In genomic region chr1:134909442-134909841, GRCm38 (mm10) we compare ENCODE assay signal across 10 mouse cellular contexts. TPM values are rescaled to one million over a fixed set of nuclear protein-coding genes. Genes with fewer than 3 reads are reported as not detected.
DNase-seq lines count a peak whose midpoint lies in the region; ATAC-seq and TF ChIP-seq lines count a peak whose summit lies in the region.
"Had no signal": no experiment of that assay in that cellular context is flagged by ENCODE, and none has a peak within 500 bp of the region (broad histone marks: within the 10 kb centered on the region; RNA-seq: fewer than 3 reads in every experiment).

No protein-coding gene starts in this region.

- no peaks in the 10 kb centered on the region for H3K9me3 ChIP-seq in embryonic facial prominence, embryonic 13.5 days
- H3K9me3 ChIP-seq in embryonic facial prominence, embryonic 10.5 days: no peaks in the 10 kb centered on the region
- H3K9me3 ChIP-seq in heart, embryonic 11.5 days (replicated peaks; ENCODE audit: control insufficient read depth, low read length): no peaks in the 10 kb centered on the region
- no peaks in the 10 kb centered on the region; the same call in 1 of the 2 replicates for H3K9me3 ChIP-seq in neural tube, embryonic 15.5 days (replicated peaks)
- H3K9me3 ChIP-seq in liver, postnatal 0 days (ENCODE audit: low read length): no peaks in the 10 kb centered on the region

- H3K27ac ChIP-seq in embryonic facial prominence, embryonic 13.5 days: 0 out of 2 replicates have a peak overlapping the region, but pooled peaks have one; percentile 28
- no peak overlapping the region for H3K27ac ChIP-seq in embryonic facial prominence, embryonic 10.5 days (replicated peaks)
- peak overlapping the region; percentile 67 for H3K27ac ChIP-seq in heart, embryonic 11.5 days (ENCODE audit: low read depth, low read length)
- no peak overlapping the region for H3K27ac ChIP-seq in neural tube, embryonic 15.5 days (replicated peaks)
- no peak overlapping the region for H3K27ac ChIP-seq in liver, postnatal 0 days (ENCODE audit: low read depth)

- no peak for ATAC-seq in embryonic facial prominence, embryonic 13.5 days (ENCODE audit: insufficient number of reproducible peaks, insufficient read depth, low FRiP score, low TSS enrichment, low read depth)
- ATAC-seq in heart, embryonic 11.5 days (replicated peaks; ENCODE audit: insufficient number of reproducible peaks, low FRiP score, low TSS enrichment): peak; percentile 57; the same call in 1 of the 2 replicates
- ATAC-seq in neural tube, embryonic 15.5 days (ENCODE audit: low FRiP score): no peak
- ATAC-seq in liver, postnatal 0 days: no peak

- no peak for TF ChIP-seq CTCF in liver, postnatal 0 days (IDR thresholded peaks at IDR 0.05; ENCODE audit: low read depth)

- TF ChIP-seq EP300 in liver, postnatal 0 days (IDR thresholded peaks at IDR 0.05; ENCODE audit: low read depth): no peak

- WGBS in embryonic facial prominence, embryonic 13.5 days: 52% methylated on average over 9 of the region's 9 CpGs
- 78% methylated on average over 9 of the region's 9 CpGs for WGBS in embryonic facial prominence, embryonic 10.5 days
- 54% methylated on average over 9 of the region's 9 CpGs for WGBS in heart, embryonic 11.5 days (ENCODE audit: insufficient replicate concordance)
- 84% methylated on average over 9 of the region's 9 CpGs for WGBS in neural tube, embryonic 15.5 days
- 69% methylated on average over 9 of the region's 9 CpGs for WGBS in liver, postnatal 0 days (ENCODE audit: insufficient replicate concordance)

- no peaks in the 10 kb centered on the region for H3K27me3 ChIP-seq in embryonic facial prominence, embryonic 13.5 days
- no peaks in the 10 kb centered on the region for H3K27me3 ChIP-seq in embryonic facial prominence, embryonic 10.5 days (replicated peaks; ENCODE audit: low read depth, poor library complexity, severe bottlenecking)
- no peaks in the 10 kb centered on the region for H3K27me3 ChIP-seq in heart, embryonic 11.5 days (ENCODE audit: control insufficient read depth, insufficient read depth, low read length)
- no peaks in the 10 kb centered on the region for H3K27me3 ChIP-seq in neural tube, embryonic 15.5 days (replicated peaks)
- no peaks in the 10 kb centered on the region for H3K27me3 ChIP-seq in liver, postnatal 0 days (ENCODE audit: insufficient read depth, low read length)

- H3K9ac ChIP-seq in embryonic facial prominence, embryonic 13.5 days: no peak overlapping the region
- no peak overlapping the region for H3K9ac ChIP-seq in heart, embryonic 11.5 days (ENCODE audit: low read depth, low read length)
- no peak overlapping the region for H3K9ac ChIP-seq in neural tube, embryonic 15.5 days (replicated peaks)
- no peak overlapping the region for H3K9ac ChIP-seq in liver, postnatal 0 days (replicated peaks)

- intact Hi-C loops in left cerebral cortex, postnatal 25 days (cut with DNase I): loop anchor here (5.0 kb wide), 1 partner anchor 43 kb away; no protein-coding TSS in a partner anchor

- no peak for DNase-seq in embryonic facial prominence, embryonic 10.5 days (ENCODE audit: low spot score)
- DNase-seq in brain, adult 2 months (ENCODE audit: low read depth, low spot score): peak; percentile 96
- DNase-seq in left cerebral cortex, postnatal 25 days (ENCODE audit: low spot score in 2 of 2): peak; percentile 69 to 96
- no peak for DNase-seq in liver, postnatal 0 days
- DNase-seq in ovary, postnatal 10 days (ENCODE audit: low spot score): no peak
- DNase-seq: kidney, postnatal 25 days; midbrain, embryonic 14.5 days had no signal

- no peak overlapping the region for H3K4me3 ChIP-seq in embryonic facial prominence, embryonic 13.5 days
- H3K4me3 ChIP-seq in embryonic facial prominence, embryonic 10.5 days: no peak overlapping the region
- H3K4me3 ChIP-seq in heart, embryonic 11.5 days (ENCODE audit: low read depth, low read length): no peak overlapping the region
- no peak overlapping the region for H3K4me3 ChIP-seq in neural tube, embryonic 15.5 days (replicated peaks)
- H3K4me3 ChIP-seq in liver, postnatal 0 days (ENCODE audit: low read depth, low read length): no peak overlapping the region

- H3K4me2 ChIP-seq in embryonic facial prominence, embryonic 13.5 days: peak overlapping the region; percentile 14; the same call in 1 of the 2 replicates
- H3K4me2 ChIP-seq in heart, embryonic 11.5 days: 0 out of 2 replicates have a peak overlapping the region, but pooled peaks have one; percentile 20
- no peak overlapping the region for H3K4me2 ChIP-seq in neural tube, embryonic 15.5 days
- no peak overlapping the region for H3K4me2 ChIP-seq in liver, postnatal 0 days (ENCODE audit: low read depth, low read length)

- no peaks in the 10 kb centered on the region for H3K36me3 ChIP-seq in embryonic facial prominence, embryonic 13.5 days
- no peaks in the 10 kb centered on the region for H3K36me3 ChIP-seq in embryonic facial prominence, embryonic 10.5 days (replicated peaks)
- H3K36me3 ChIP-seq in heart, embryonic 11.5 days (ENCODE audit: control insufficient read depth, insufficient read depth, low read length): no peaks in the 10 kb centered on the region
- H3K36me3 ChIP-seq in neural tube, embryonic 15.5 days: no peaks in the 10 kb centered on the region
- H3K36me3 ChIP-seq in liver, postnatal 0 days (replicated peaks; ENCODE audit: insufficient read depth, low read length): no peaks in the 10 kb centered on the region

- H3K4me1 ChIP-seq in embryonic facial prominence, embryonic 13.5 days: peaks cover 7% of the 10 kb centered on the region; the same call in 1 of the 2 replicates
- peaks cover 7% of the 10 kb centered on the region; the same call in 1 of the 2 replicates for H3K4me1 ChIP-seq in embryonic facial prominence, embryonic 10.5 days
- peaks cover 11% of the 10 kb centered on the region; the same call in 1 of the 2 replicates for H3K4me1 ChIP-seq in heart, embryonic 11.5 days (ENCODE audit: control insufficient read depth, insufficient read depth, low read length)
- no peaks in the 10 kb centered on the region for H3K4me1 ChIP-seq in neural tube, embryonic 15.5 days
- peaks cover 6% of the 10 kb centered on the region; the same call in 1 of the 2 replicates for H3K4me1 ChIP-seq in liver, postnatal 0 days (ENCODE audit: insufficient read depth)

RNA-seq across cellular contexts. Expression of gene Ppp1r12b, which starts 46.3 kb away (rescaled TPM):
- polyA plus RNA-seq in embryonic facial prominence, embryonic 13.5 days (2015; fragmentation: Nextera tagmentation; extraction: Ambion mirVana): 9.9 and 12.1 TPM in 2 replicates
- 5.0 and 5.8 TPM in 2 replicates for polyA plus RNA-seq in embryonic facial prominence, embryonic 10.5 days (2016; fragmentation: Nextera tagmentation; extraction: Ambion mirVana)
- 23.2 and 26.7 TPM in 2 replicates for polyA plus RNA-seq in heart, embryonic 11.5 days (2014; fragmentation: Nextera tagmentation; extraction: Ambion mirVana)
- total RNA-seq in left cerebral cortex, postnatal 25 days (2021): 10 to 100 TPM; 79.1 to 81.7 TPM
- 13.3 and 16.3 TPM in 2 replicates for polyA plus RNA-seq in neural tube, embryonic 15.5 days (2015; fragmentation: Nextera tagmentation; extraction: Ambion mirVana)
- polyA plus RNA-seq in liver, postnatal 0 days (2015; fragmentation: Nextera tagmentation; extraction: Ambion mirVana): 0.93 and 1.4 TPM in 2 replicates

RNA-seq across cellular contexts. Expression of gene Ube2t, which starts 52.9 kb away (rescaled TPM):
- 35.7 and 37.9 TPM in 2 replicates for polyA plus RNA-seq in embryonic facial prominence, embryonic 13.5 days (2015; fragmentation: Nextera tagmentation; extraction: Ambion mirVana)
- 52.2 and 55.5 TPM in 2 replicates for polyA plus RNA-seq in embryonic facial prominence, embryonic 10.5 days (2016; fragmentation: Nextera tagmentation; extraction: Ambion mirVana)
- polyA plus RNA-seq in heart, embryonic 11.5 days (2014; fragmentation: Nextera tagmentation; extraction: Ambion mirVana): 48.0 and 48.6 TPM in 2 replicates
- 1 to 10 TPM; 2.7 to 3.1 TPM for total RNA-seq in left cerebral cortex, postnatal 25 days (2021)
- polyA plus RNA-seq in neural tube, embryonic 15.5 days (2015; fragmentation: Nextera tagmentation; extraction: Ambion mirVana): 11.4 and 15.6 TPM in 2 replicates
- 17.1 and 17.6 TPM in 2 replicates for polyA plus RNA-seq in liver, postnatal 0 days (2015; fragmentation: Nextera tagmentation; extraction: Ambion mirVana)

Comparison
In these comparisons a context has a peak if more than half of its experiments do, and no peak if none do; other contexts are left out.
1. H3K27ac ChIP-seq: peak in embryonic facial prominence, embryonic 13.5 days (single experiment) and heart, embryonic 11.5 days (single experiment); none in embryonic facial prominence, embryonic 10.5 days (single experiment), neural tube, embryonic 15.5 days (single experiment) and liver, postnatal 0 days (single experiment).
2. H3K4me2 ChIP-seq: peak in embryonic facial prominence, embryonic 13.5 days (single experiment) and heart, embryonic 11.5 days (single experiment); none in neural tube, embryonic 15.5 days (single experiment) and liver, postnatal 0 days (single experiment).
3. DNase-seq: peak in brain, adult 2 months (single experiment) and left cerebral cortex, postnatal 25 days (2 of 2); none in embryonic facial prominence, embryonic 10.5 days (single experiment), liver, postnatal 0 days (single experiment) and ovary, postnatal 10 days (single experiment).